Mouse (Mus musculus) ES-Bruce4 (cell line): Measurements from ENCODE around the gene Pwp2.

Experiments
- CTCF ChIP-seq: IDR thresholded peaks from one replicate; pipeline ENCODE4 v1.8.1; 2011; ENCODE audit warnings: low read depth, low read length
- EP300 ChIP-seq: IDR thresholded peaks from 2 replicates; pipeline ENCODE4 v1.6.1; 2011; ENCODE audit warnings: low read depth, low read length; ENCODE audit not compliant: insufficient read depth
- POLR2A ChIP-seq: IDR thresholded peaks from one replicate; pipeline ENCODE4 v1.8.1; 2011; ENCODE audit warnings: low read length; ENCODE audit not compliant: insufficient read depth

DNA sequence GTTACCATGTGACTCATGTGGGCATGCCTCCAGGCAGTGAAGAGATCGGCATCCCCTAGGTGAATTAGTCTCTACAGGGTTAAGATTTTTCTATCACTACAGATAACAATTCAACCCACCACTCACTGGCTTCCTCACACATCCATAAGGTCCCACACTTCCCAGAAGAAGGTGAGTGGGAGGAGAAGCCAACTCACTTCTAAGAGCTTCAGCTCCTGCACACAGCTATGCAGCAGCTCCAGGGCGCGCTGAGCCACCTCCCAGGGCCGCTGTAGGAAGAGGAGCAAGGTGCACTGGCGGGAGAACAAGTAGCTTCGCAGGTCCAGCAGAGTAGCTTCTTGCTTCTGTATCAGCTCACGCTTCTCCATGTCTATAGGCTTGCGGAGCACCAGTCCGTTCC lies 29.4 kb upstream of the Pwp2 start:
- TF ChIP-seq POLR2A (no peak), CTCF (no peak), EP300 (no peak)
